Mouse (Mus musculus) forebrain, embryonic 13.5 days (tissue): ENCODE data around the gene Klhl10. TPM values are rescaled to one million over a fixed set of nuclear protein-coding genes. Genes with fewer than 3 reads are reported as not detected.

Source experiments
- microRNA-seq: library from miRNA; unstranded; fragments of <30 nt; microRNA quantifications from one replicate; pipeline ENCODE4, GENCODE M21; 2016
- polyA plus RNA-seq: library from polyadenylated mRNA; unstranded; fragments of >200 nt; fragmentation: Nextera tagmentation; extraction: Ambion mirVana; gene quantifications from 2 replicates; pipeline ENCODE4 v1.2.1, GENCODE M21; 2015

The Klhl10 gene
- polyA plus RNA-seq, 1 experiment from 2014 or later, result 0.70 TPM

Small RNA genes within 50 kb of the gene (microRNA-seq; reads per million reads assigned to microRNA genes)
- gene Gm27374, result not detected
- 0.80 reads per million for gene Mir7116

Other genes with a start within 250 kb of the Klhl10 start
- gene Krt9, start 248.7 kb upstream of the Klhl10 start, polyA plus RNA-seq, result not detected in 2 replicates
- 0.13 and 0.38 TPM in 2 replicates for gene Krt14, start 234.4 kb upstream of the Klhl10 start, polyA plus RNA-seq
- gene Krt16, start 193.0 kb upstream of the Klhl10 start, polyA plus RNA-seq, result not detected in 2 replicates
- 0.19 and 0.37 TPM in 2 replicates for gene Krt17, start 180.9 kb upstream of the Klhl10 start, polyA plus RNA-seq
- not detected in 2 replicates for gene Krt42, start 172.0 kb upstream of the Klhl10 start, polyA plus RNA-seq
- gene Eif1, start 122.0 kb upstream of the Klhl10 start, polyA plus RNA-seq, result 1,595 and 1,677 TPM in 2 replicates
- 0.56 and 0.89 TPM in 2 replicates for gene Gast, start 107.5 kb upstream of the Klhl10 start, polyA plus RNA-seq
- 93.7 and 98.5 TPM in 2 replicates for gene Hap1, start 85.8 kb upstream of the Klhl10 start, polyA plus RNA-seq
- 37.1 and 42.8 TPM in 2 replicates for gene Jup, start 44.2 kb upstream of the Klhl10 start, polyA plus RNA-seq
- 10.9 and 12.3 TPM in 2 replicates for gene P3h4, start 27.1 kb upstream of the Klhl10 start, polyA plus RNA-seq
- 15.5 and 16.3 TPM in 2 replicates for gene Fkbp10, start 26.2 kb upstream of the Klhl10 start, polyA plus RNA-seq
- gene Nt5c3b, start 109 bp upstream of the Klhl10 start, polyA plus RNA-seq, result 105 and 114 TPM in 2 replicates
- 12.1 and 12.2 TPM in 2 replicates for gene Klhl11, start 30.8 kb downstream of the Klhl10 start, polyA plus RNA-seq
- gene Acly, start 86.1 kb downstream of the Klhl10 start, polyA plus RNA-seq, result 251 and 271 TPM in 2 replicates
- 1.6 and 1.9 TPM in 2 replicates for gene Ttc25, start 103.7 kb downstream of the Klhl10 start, polyA plus RNA-seq
- 20.1 and 20.8 TPM in 2 replicates for gene Cnp, start 133.0 kb downstream of the Klhl10 start, polyA plus RNA-seq
- gene Nkiras2, start 177.3 kb downstream of the Klhl10 start, polyA plus RNA-seq, result 94.7 and 101 TPM in 2 replicates
- gene Dnajc7, start 178.3 kb downstream of the Klhl10 start, polyA plus RNA-seq, result 283 and 285 TPM in 2 replicates